Mouse (Mus musculus): ENCODE measurements at regions not wholly inside any gene's neighbourhood (a gene's known extent, or its start where the extent isn't known, plus 50 kb on each side); places are given as distances from the start of the nearest gene placed in this dataset.

- ATAC-seq (ENCODE audit: low read depth), result no peak
- no peaks in the 10 kb centered on the region for H3K36me3 ChIP-seq (ENCODE audit: control insufficient read depth, insufficient read depth, low read length)
- H3K27me3 ChIP-seq (ENCODE audit: control insufficient read depth, insufficient read depth, low read length), result no peaks in the 10 kb centered on the region
- H3K9me3 ChIP-seq (ENCODE audit: control insufficient read depth, low read length), result no peaks in the 10 kb centered on the region
- no peak overlapping the region for H3K4me2 ChIP-seq (ENCODE audit: low read depth, low read length)
- WGBS, result 71% methylated on average over 18 of the region's 18 CpGs
- H3K4me1 ChIP-seq (ENCODE audit: control insufficient read depth, insufficient read depth, low read length), result no peaks in the 10 kb centered on the region
- H3K9ac ChIP-seq (replicated peaks; ENCODE audit: low read depth, low read length), result no peak overlapping the region
- H3K4me3 ChIP-seq (ENCODE audit: low read depth, low read length), result no peak overlapping the region
- H3K27ac ChIP-seq (ENCODE audit: low read depth, low read length), result no peak overlapping the region
These were observed 1024.7 kb downstream of the Fam19a2 start for GRCm38 (mm10) chr10:124288301-124288995.

- Histone ChIP-seq H3K9ac (replicated peaks; ENCODE audit: low read depth, low read length) (no peak overlapping the region), H3K4me3 (ENCODE audit: low read depth, low read length) (no peak overlapping the region), H3K36me3 (ENCODE audit: control insufficient read depth, insufficient read depth, low read length) (no peaks in the 10 kb centered on the region), H3K27ac (ENCODE audit: low read depth, low read length) (no peak overlapping the region), H3K4me2 (ENCODE audit: low read depth, low read length) (no peak overlapping the region), H3K4me1 (ENCODE audit: control insufficient read depth, insufficient read depth, low read length) (no peaks in the 10 kb centered on the region), H3K27me3 (ENCODE audit: control insufficient read depth, insufficient read depth, low read length) (no peaks in the 10 kb centered on the region), H3K9me3 (ENCODE audit: control insufficient read depth, low read length) (no peaks in the 10 kb centered on the region)
- 83% methylated on average over 2 of the region's 2 CpGs for WGBS
- no peak for ATAC-seq (ENCODE audit: low read depth)
These were observed 1033.4 kb downstream of the Fam19a2 start for GRCm38 (mm10) chr10:124297198-124297677.

GRCm38 (mm10) chr10:124304683-124305082 lies 1040.9 kb downstream of the Fam19a2 start:
- H3K4me2 ChIP-seq (ENCODE audit: low read depth, low read length), result no peak overlapping the region
- H3K4me1 ChIP-seq (ENCODE audit: control insufficient read depth, insufficient read depth, low read length), result no peaks in the 10 kb centered on the region
- 72% methylated on average over 1 of the region's 1 CpGs for WGBS
- H3K9ac ChIP-seq (replicated peaks; ENCODE audit: low read depth, low read length), result no peak overlapping the region
- H3K27ac ChIP-seq (ENCODE audit: low read depth, low read length), result no peak overlapping the region
- H3K4me3 ChIP-seq (ENCODE audit: low read depth, low read length), result no peak overlapping the region
- no peak for ATAC-seq (ENCODE audit: low read depth)
- H3K36me3 ChIP-seq (ENCODE audit: control insufficient read depth, insufficient read depth, low read length), result no peaks in the 10 kb centered on the region
- no peaks in the 10 kb centered on the region for H3K9me3 ChIP-seq (ENCODE audit: control insufficient read depth, low read length)
- H3K27me3 ChIP-seq (ENCODE audit: control insufficient read depth, insufficient read depth, low read length), result no peaks in the 10 kb centered on the region

- H3K9ac ChIP-seq (replicated peaks; ENCODE audit: low read depth, low read length), result no peak overlapping the region
- ATAC-seq (ENCODE audit: low read depth), result no peak
- 90% methylated on average over 3 of the region's 3 CpGs for WGBS
These were observed 1041.8 kb downstream of the Fam19a2 start for GRCm38 (mm10) chr10:124305644-124306043.

GRCm38 (mm10) chr10:124318761-124319160 lies 1055.0 kb downstream of the Fam19a2 start:
- Histone ChIP-seq H3K27ac (ENCODE audit: low read depth, low read length) (no peak overlapping the region), H3K27me3 (ENCODE audit: control insufficient read depth, insufficient read depth, low read length) (no peaks in the 10 kb centered on the region), H3K4me2 (ENCODE audit: low read depth, low read length) (no peak overlapping the region), H3K9ac (replicated peaks; ENCODE audit: low read depth, low read length) (no peak overlapping the region), H3K9me3 (ENCODE audit: control insufficient read depth, low read length) (no peaks in the 10 kb centered on the region), H3K4me3 (ENCODE audit: low read depth, low read length) (no peak overlapping the region), H3K36me3 (ENCODE audit: control insufficient read depth, insufficient read depth, low read length) (no peaks in the 10 kb centered on the region), H3K4me1 (ENCODE audit: control insufficient read depth, insufficient read depth, low read length) (no peaks in the 10 kb centered on the region)
- WGBS, result 25% methylated on average over 1 of the region's 1 CpGs
- no peak for ATAC-seq (ENCODE audit: low read depth)

More at GRCm38 (mm10) chr10:124305644-124306043, 1041.8 kb downstream of the Fam19a2 start:
- Histone ChIP-seq H3K4me3 (ENCODE audit: low read depth, low read length) (no peak overlapping the region), H3K36me3 (ENCODE audit: control insufficient read depth, insufficient read depth, low read length) (no peaks in the 10 kb centered on the region), H3K4me1 (ENCODE audit: control insufficient read depth, insufficient read depth, low read length) (no peaks in the 10 kb centered on the region), H3K27me3 (ENCODE audit: control insufficient read depth, insufficient read depth, low read length) (no peaks in the 10 kb centered on the region), H3K9me3 (ENCODE audit: control insufficient read depth, low read length) (no peaks in the 10 kb centered on the region), H3K4me2 (ENCODE audit: low read depth, low read length) (no peak overlapping the region), H3K27ac (ENCODE audit: low read depth, low read length) (no peak overlapping the region)

GRCm38 (mm10) chr10:124320191-124321110 lies 1056.7 kb downstream of the Fam19a2 start:
- WGBS, result 62% methylated on average over 8 of the region's 8 CpGs
- no peaks in the 10 kb centered on the region for H3K4me1 ChIP-seq (ENCODE audit: control insufficient read depth, insufficient read depth, low read length)
- H3K4me2 ChIP-seq (ENCODE audit: low read depth, low read length), result no peak overlapping the region
- no peak overlapping the region for H3K27ac ChIP-seq (ENCODE audit: low read depth, low read length)
- no peaks in the 10 kb centered on the region for H3K9me3 ChIP-seq (ENCODE audit: control insufficient read depth, low read length)
- no peaks in the 10 kb centered on the region for H3K36me3 ChIP-seq (ENCODE audit: control insufficient read depth, insufficient read depth, low read length)
- ATAC-seq (ENCODE audit: low read depth), result no peak
- no peak overlapping the region for H3K4me3 ChIP-seq (ENCODE audit: low read depth, low read length)
- H3K27me3 ChIP-seq (ENCODE audit: control insufficient read depth, insufficient read depth, low read length), result no peaks in the 10 kb centered on the region
- no peak overlapping the region for H3K9ac ChIP-seq (replicated peaks; ENCODE audit: low read depth, low read length)

GRCm38 (mm10) chr10:124332491-124332890 lies 1056.8 kb downstream of the Slc16a7 start:
- no peaks in the 10 kb centered on the region for H3K9me3 ChIP-seq (ENCODE audit: control insufficient read depth, low read length)
- H3K4me3 ChIP-seq (ENCODE audit: low read depth, low read length), result no peak overlapping the region
- no peaks in the 10 kb centered on the region for H3K4me1 ChIP-seq (ENCODE audit: control insufficient read depth, insufficient read depth, low read length)
- H3K27ac ChIP-seq (ENCODE audit: low read depth, low read length), result no peak overlapping the region
- WGBS, result 85% methylated on average over 1 of the region's 1 CpGs
- H3K36me3 ChIP-seq (ENCODE audit: control insufficient read depth, insufficient read depth, low read length), result no peaks in the 10 kb centered on the region
- H3K4me2 ChIP-seq (ENCODE audit: low read depth, low read length), result no peak overlapping the region
- H3K9ac ChIP-seq (replicated peaks; ENCODE audit: low read depth, low read length), result no peak overlapping the region
- no peak for ATAC-seq (ENCODE audit: low read depth)
- no peaks in the 10 kb centered on the region for H3K27me3 ChIP-seq (ENCODE audit: control insufficient read depth, insufficient read depth, low read length)

- ATAC-seq (ENCODE audit: low read depth), result no peak
- Histone ChIP-seq H3K27me3 (ENCODE audit: control insufficient read depth, insufficient read depth, low read length) (no peaks in the 10 kb centered on the region), H3K4me3 (ENCODE audit: low read depth, low read length) (no peak overlapping the region), H3K4me1 (ENCODE audit: control insufficient read depth, insufficient read depth, low read length) (no peaks in the 10 kb centered on the region), H3K9ac (replicated peaks; ENCODE audit: low read depth, low read length) (no peak overlapping the region), H3K27ac (ENCODE audit: low read depth, low read length) (no peak overlapping the region), H3K4me2 (ENCODE audit: low read depth, low read length) (no peak overlapping the region), H3K9me3 (ENCODE audit: control insufficient read depth, low read length) (no peaks in the 10 kb centered on the region), H3K36me3 (ENCODE audit: control insufficient read depth, insufficient read depth, low read length) (no peaks in the 10 kb centered on the region)
- 58% methylated on average over 3 of the region's 3 CpGs for WGBS
These were observed 1050.3 kb downstream of the Slc16a7 start for GRCm38 (mm10) chr10:124338923-124339322.

- WGBS, result 54% methylated on average over 2 of the region's 2 CpGs
- no peaks in the 10 kb centered on the region for H3K36me3 ChIP-seq (ENCODE audit: control insufficient read depth, insufficient read depth, low read length)
- peak; percentile 61; the same call in 1 of the 2 replicates for ATAC-seq (ENCODE audit: low read depth)
These were observed 1040.0 kb downstream of the Slc16a7 start for GRCm38 (mm10) chr10:124349300-124349699.

More at GRCm38 (mm10) chr10:124349300-124349699, 1040.0 kb downstream of the Slc16a7 start:
- no peaks in the 10 kb centered on the region for H3K4me1 ChIP-seq (ENCODE audit: control insufficient read depth, insufficient read depth, low read length)
- no peaks in the 10 kb centered on the region for H3K9me3 ChIP-seq (ENCODE audit: control insufficient read depth, low read length)
- H3K9ac ChIP-seq (replicated peaks; ENCODE audit: low read depth, low read length), result no peak overlapping the region
- no peak overlapping the region for H3K4me2 ChIP-seq (ENCODE audit: low read depth, low read length)
- no peaks in the 10 kb centered on the region for H3K27me3 ChIP-seq (ENCODE audit: control insufficient read depth, insufficient read depth, low read length)
- no peak overlapping the region for H3K4me3 ChIP-seq (ENCODE audit: low read depth, low read length)
- H3K27ac ChIP-seq (ENCODE audit: low read depth, low read length), result no peak overlapping the region

Measured in neural tube, embryonic 14.5 days (tissue).